Mouse (Mus musculus) small intestine, adult 2 months (tissue): ENCODE results near the gene Fam120a. TPM values are rescaled to one million over a fixed set of nuclear protein-coding genes. Genes with fewer than 3 reads are reported as not detected.
A peak's percentile ranks its signal among the peaks of the same experiment; 100 is the strongest.

Experiments used
- H3K27ac ChIP-seq: fragments of 200-500 bp; 2 replicates; pipeline ENCODE4 v1.5.1; 2012; ENCODE audit warnings: low read depth, low read length, control low read depth, inconsistent platforms; ENCODE audit not compliant: insufficient read depth
- H3K27me3 ChIP-seq: fragments of 200-500 bp; 2 replicates; pipeline ENCODE4 v1.6.1; 2012; ENCODE audit warnings: mild to moderate bottlenecking, moderate library complexity, low read length, inconsistent platforms; ENCODE audit not compliant: control insufficient read depth, insufficient read depth
- H3K36me3 ChIP-seq: fragments of 200-500 bp; 2 replicates; pipeline ENCODE4 v1.6.1; 2012; ENCODE audit warnings: mild to moderate bottlenecking, low read length, control low read depth, inconsistent platforms; ENCODE audit not compliant: control insufficient read depth, insufficient read depth
- H3K4me1 ChIP-seq: fragments of 200-500 bp; 2 replicates; pipeline ENCODE4 v1.6.1; 2012; ENCODE audit warnings: low read length, inconsistent platforms, mixed read lengths; ENCODE audit not compliant: control insufficient read depth, insufficient read depth, insufficient read length
- H3K4me3 ChIP-seq: fragments of 200-500 bp; 2 replicates; pipeline ENCODE4 v1.5.1; 2012; ENCODE audit warnings: low read depth, mild to moderate bottlenecking, control low read depth, inconsistent platforms, low read length, moderate library complexity
- CTCF ChIP-seq: fragments of 200-500 bp; IDR thresholded peaks from 2 replicates; pipeline ENCODE4 v1.5.1; 2012; ENCODE audit warnings: low read depth, mild to moderate bottlenecking, control low read depth, inconsistent platforms, low read length, moderate library complexity, mixed read lengths; ENCODE audit not compliant: insufficient replicate concordance, insufficient read length; ENCODE audit errors: extremely low read depth
- POLR2A ChIP-seq: fragments of 200-500 bp; IDR thresholded peaks from 2 replicates; pipeline ENCODE4 v1.6.1; 2012; ENCODE audit warnings: low read depth, mild to moderate bottlenecking, control low read depth, inconsistent platforms, low read length, moderate library complexity
- WGBS: fragments of 180-500 bp; shearing (Covaris S2); methylation state at CpG from one replicate; pipeline ENCODE4 v1.1.7; 2018; 5-methylcytosine and 5-hydroxymethylcytosine counted together
- polyA plus RNA-seq: library from polyadenylated mRNA; depleted of rRNA; stranded (reverse); fragments of >200 nt; gene quantifications from 2 replicates; pipeline ENCODE4 v1.2.3, GENCODE M21; 2012

Gene Fam120a
- polyA plus RNA-seq, 1 experiment, result 80.1 TPM

GRCm38 (mm10) chr13:48869088-48869487, 98.7 kb downstream of the Fam120a start:
- WGBS, result 27% methylated on average over 5 of the region's 5 CpGs

GRCm38 (mm10) chr13:48864673-48865356, 103.0 kb downstream of the Fam120a start:
- Histone ChIP-seq H3K27ac (no peak overlapping the region), H3K36me3 (no peaks in the 10 kb centered on the region), H3K4me3 (no peak overlapping the region), H3K27me3 (no peaks in the 10 kb centered on the region), H3K4me1 (peaks cover 9% of the 10 kb centered on the region; the same call in 1 of the 2 replicates)
- 78% methylated on average over 12 of the region's 12 CpGs for WGBS
- TF ChIP-seq POLR2A (no peak), CTCF (no peak)

More at GRCm38 (mm10) chr13:48869088-48869487, 98.7 kb downstream of the Fam120a start:
- Histone ChIP-seq H3K27me3 (no peaks in the 10 kb centered on the region), H3K4me1 (peaks cover 15% of the 10 kb centered on the region), H3K4me3 (peak overlapping the region; percentile 78), H3K27ac (no peak overlapping the region), H3K36me3 (no peaks in the 10 kb centered on the region)
- TF ChIP-seq POLR2A, result no peak
- no peak for TF ChIP-seq CTCF

GRCm38 (mm10) chr13:48863556-48863955, 104.3 kb downstream of the Fam120a start:
- WGBS, result 57% methylated on average over 9 of the region's 9 CpGs
- Histone ChIP-seq H3K4me3 (no peak overlapping the region), H3K27ac (no peak overlapping the region), H3K27me3 (no peaks in the 10 kb centered on the region), H3K36me3 (no peaks in the 10 kb centered on the region), H3K4me1 (peaks cover 9% of the 10 kb centered on the region; the same call in 1 of the 2 replicates)
- TF ChIP-seq CTCF (no peak), POLR2A (no peak)

- TF ChIP-seq POLR2A (no peak), CTCF (no peak)
- no peaks in the 10 kb centered on the region for H3K27me3 ChIP-seq
- no peaks in the 10 kb centered on the region for H3K36me3 ChIP-seq
- H3K4me1 ChIP-seq, result peaks cover 13% of the 10 kb centered on the region
- no peak overlapping the region for H3K27ac ChIP-seq
- H3K4me3 ChIP-seq, result no peak overlapping the region
- 88% methylated on average over 1 of the region's 1 CpGs for WGBS
Measured at GRCm38 (mm10) chr13:48861913-48862312, 105.9 kb downstream of the Fam120a start.

GRCm38 (mm10) chr13:48858779-48859178, 109.0 kb downstream of the Fam120a start:
- Histone ChIP-seq H3K36me3 (no peaks in the 10 kb centered on the region), H3K27me3 (no peaks in the 10 kb centered on the region), H3K4me3 (no peak overlapping the region), H3K4me1 (peaks cover 21% of the 10 kb centered on the region), H3K27ac (no peak overlapping the region)
- 74% methylated on average over 4 of the region's 4 CpGs for WGBS
- TF ChIP-seq CTCF (no peak), POLR2A (no peak)

GRCm38 (mm10) chr13:48858054-48858453, 109.8 kb downstream of the Fam120a start:
- H3K4me1 ChIP-seq, result peaks cover 16% of the 10 kb centered on the region
- no peaks in the 10 kb centered on the region for H3K36me3 ChIP-seq
- H3K27ac ChIP-seq, result no peak overlapping the region
- no peak for TF ChIP-seq CTCF
- TF ChIP-seq POLR2A, result no peak
- WGBS, result 72% methylated on average over 6 of the region's 6 CpGs
- no peak overlapping the region for H3K4me3 ChIP-seq
- no peaks in the 10 kb centered on the region for H3K27me3 ChIP-seq

GRCm38 (mm10) chr13:48857246-48857932, 110.4 kb downstream of the Fam120a start:
- 45% methylated on average over 7 of the region's 7 CpGs for WGBS
- Histone ChIP-seq H3K27me3 (no peaks in the 10 kb centered on the region), H3K36me3 (no peaks in the 10 kb centered on the region), H3K4me3 (no peak overlapping the region), H3K27ac (no peak overlapping the region), H3K4me1 (peaks cover 19% of the 10 kb centered on the region)
- TF ChIP-seq POLR2A, result no peak
- no peak for TF ChIP-seq CTCF
